Mouse (Mus musculus) G1E (cell line): ENCODE data around the gene Cadm1. TPM values are rescaled to one million over a fixed set of nuclear protein-coding genes. Genes with fewer than 3 reads are reported as not detected.

Source experiments
- ATAC-seq: 2 replicates; pipeline ENCODE4 v1.8.0; 2016; ENCODE audit warnings: mild to moderate bottlenecking; ENCODE audit not compliant: insufficient number of reproducible peaks, poor library complexity, low FRiP score, severe bottlenecking; ENCODE audit errors: extremely low read depth
- DNase-seq: peaks from one replicate; pipeline ENCODE4 v3.0.0; 2012; ENCODE audit warnings: low spot score
- H3K27me3 ChIP-seq: 2 replicates; pipeline ENCODE4 v1.6.1; 2012; ENCODE audit warnings: mild to moderate bottlenecking, low read length, inconsistent platforms; ENCODE audit not compliant: insufficient read depth
- H3K36me3 ChIP-seq: replicated peaks from 2 replicates; pipeline ENCODE3; 2012; ENCODE audit warnings: mild to moderate bottlenecking, inconsistent platforms
- H3K4me1 ChIP-seq: 2 replicates; pipeline ENCODE4 v1.6.1; 2012; ENCODE audit warnings: low read depth, low read length, inconsistent platforms, mixed read lengths; ENCODE audit not compliant: insufficient read depth
- H3K4me3 ChIP-seq: 2 replicates; pipeline ENCODE4 v1.5.1; 2012; ENCODE audit warnings: low read depth, mild to moderate bottlenecking, inconsistent platforms, low read length, moderate library complexity, mixed read lengths
- H3K9me3 ChIP-seq: replicated peaks from 2 replicates; pipeline ENCODE4 v1.6.1; 2012; ENCODE audit warnings: inconsistent platforms
- CTCF ChIP-seq: IDR thresholded peaks from 2 replicates; pipeline ENCODE4 v1.5.1; 2012; ENCODE audit warnings: low read depth, low read length, inconsistent platforms, mixed read lengths
- GATA1 ChIP-seq: IDR thresholded peaks from 2 replicates; pipeline ENCODE4 v1.6.1; 2012; ENCODE audit warnings: borderline replicate concordance, low read length, inconsistent platforms, mixed read lengths
- GATA2 ChIP-seq: IDR thresholded peaks from 2 replicates; pipeline ENCODE4 v1.6.1; 2012; ENCODE audit warnings: low read depth, low read length, inconsistent platforms, borderline replicate concordance
- POLR2AphosphoS5 ChIP-seq: IDR thresholded peaks from 2 replicates; pipeline ENCODE4 v1.6.1; 2012; ENCODE audit warnings: low read depth, low read length, inconsistent platforms; ENCODE audit not compliant: insufficient replicate concordance
- TAL1 ChIP-seq: conservative IDR thresholded peaks from 2 replicates; pipeline ENCODE4 v1.6.1; 2012; ENCODE audit warnings: low read depth, low read length, inconsistent platforms, mixed read lengths
- polyA plus RNA-seq: library from polyadenylated mRNA; stranded (reverse); fragments of >175 nt; gene quantifications from 2 replicates; pipeline ENCODE4 v1.2.3, GENCODE M21; 2012
- total RNA-seq, 2 experiments: library from RNA; stranded (forward) in 1 of 2; stranded (reverse) in 1 of 2; fragments of 200-1000 nt in 1 of 2; fragments of >200 nt in 1 of 2; fragmentation: Nextera tagmentation in 1 of 2; gene quantifications; 2 replicates each; pipeline ENCODE4 v1.2.3; 2014 to 2017

Gene Cadm1
- total and polyA plus RNA-seq, 3 experiments: 0.38 TPM; not detected in 2

DNA sequence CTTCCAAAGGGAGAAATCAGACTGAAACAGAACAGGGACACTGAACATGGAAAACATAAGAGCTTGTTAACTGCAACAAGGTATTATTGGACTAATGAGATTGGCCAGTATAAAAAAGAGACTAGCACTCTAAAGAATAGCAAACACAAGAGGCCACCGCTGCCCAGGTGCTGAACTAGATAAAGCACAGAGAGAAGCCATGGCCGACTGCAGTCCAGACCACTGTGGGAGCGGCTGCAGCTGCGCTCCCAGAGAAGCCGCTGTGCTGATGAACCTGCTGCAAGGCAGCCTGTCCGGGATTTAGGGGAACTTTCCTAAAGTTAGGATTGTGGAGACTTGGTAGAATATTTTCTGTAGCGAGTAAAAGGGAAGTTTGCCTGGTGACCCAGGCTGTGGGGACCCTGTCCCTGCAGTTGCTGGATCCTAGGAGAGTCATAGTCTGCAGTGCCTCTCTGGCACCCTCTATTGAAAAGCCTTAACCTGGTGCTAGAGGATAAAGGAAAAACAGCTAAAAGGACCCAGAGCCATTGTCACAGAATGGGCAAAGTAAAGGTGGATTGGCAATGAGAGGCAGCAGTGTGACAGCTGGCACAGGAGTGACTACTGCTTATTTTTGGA, 57.7 kb downstream of the Cadm1 start:
- TF ChIP-seq GATA2 (no peak), TAL1 (no peak), GATA1 (no peak), CTCF (no peak), POLR2AphosphoS5 (no peak)
- H3K36me3 ChIP-seq: no peaks in the 10 kb centered on the region
- H3K27me3 ChIP-seq: no peaks in the 10 kb centered on the region
- H3K4me3 ChIP-seq: no peak overlapping the region
- H3K9me3 ChIP-seq: peaks cover 7% of the 10 kb centered on the region
- DNase-seq (no peak), ATAC-seq (no peak)
- no peaks in the 10 kb centered on the region for H3K4me1 ChIP-seq

DNA sequence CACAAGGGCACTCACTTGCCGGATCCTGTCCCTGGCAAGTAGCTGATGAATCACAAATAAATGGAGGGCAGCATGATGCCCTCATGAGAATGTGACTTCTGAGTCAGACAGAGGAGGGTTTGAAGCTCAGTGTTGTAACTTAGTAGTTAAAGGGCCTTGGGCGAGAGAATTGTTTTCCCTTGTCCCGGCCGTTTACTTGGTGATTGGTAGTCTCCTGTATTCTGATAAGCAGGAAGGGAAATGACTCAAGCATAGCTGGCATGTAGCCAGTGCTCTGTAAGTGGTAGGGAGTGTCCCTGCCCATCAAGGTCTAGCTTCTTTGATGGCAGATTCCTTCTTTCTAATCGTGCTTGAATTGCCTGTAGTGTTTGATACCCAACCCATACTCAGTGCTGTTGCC, 59.9 kb downstream of the Cadm1 start:
- Histone ChIP-seq H3K4me3 (no peak overlapping the region), H3K36me3 (no peaks in the 10 kb centered on the region), H3K9me3 (peaks cover 9% of the 10 kb centered on the region), H3K27me3 (no peaks in the 10 kb centered on the region), H3K4me1 (no peaks in the 10 kb centered on the region)
- ATAC-seq (no peak), DNase-seq (no peak)
- TF ChIP-seq POLR2AphosphoS5 (no peak), GATA1 (no peak), CTCF (no peak), TAL1 (no peak), GATA2 (no peak)

DNA sequence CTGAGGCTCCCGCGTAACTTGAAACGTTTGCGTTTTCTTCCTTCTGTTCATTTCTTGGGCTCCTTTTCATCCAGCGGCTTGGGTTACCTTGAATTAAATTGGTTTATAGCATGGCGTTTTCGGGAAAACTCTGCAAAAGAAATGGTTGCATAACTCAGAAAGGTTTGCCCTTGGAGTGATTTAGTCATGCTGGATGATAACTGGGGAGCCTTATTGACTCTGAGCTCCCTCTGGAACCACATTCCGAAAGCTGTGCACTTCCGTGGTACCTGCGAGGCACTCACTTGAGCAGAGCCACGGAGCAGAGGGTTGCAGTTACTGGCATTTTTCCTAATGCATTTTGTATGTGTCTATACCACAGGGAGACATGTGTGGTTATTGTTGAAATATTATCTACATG, 71.6 kb downstream of the Cadm1 start:
- Histone ChIP-seq H3K36me3 (no peaks in the 10 kb centered on the region), H3K9me3 (peaks cover 13% of the 10 kb centered on the region), H3K27me3 (no peaks in the 10 kb centered on the region), H3K4me3 (no peak overlapping the region), H3K4me1 (no peaks in the 10 kb centered on the region)
- no peak for TF ChIP-seq GATA2
- no peak for TF ChIP-seq GATA1
- TF ChIP-seq CTCF: no peak
- TF ChIP-seq TAL1: no peak
- TF ChIP-seq POLR2AphosphoS5: no peak
- DNase-seq (no peak), ATAC-seq (no peak)

DNA sequence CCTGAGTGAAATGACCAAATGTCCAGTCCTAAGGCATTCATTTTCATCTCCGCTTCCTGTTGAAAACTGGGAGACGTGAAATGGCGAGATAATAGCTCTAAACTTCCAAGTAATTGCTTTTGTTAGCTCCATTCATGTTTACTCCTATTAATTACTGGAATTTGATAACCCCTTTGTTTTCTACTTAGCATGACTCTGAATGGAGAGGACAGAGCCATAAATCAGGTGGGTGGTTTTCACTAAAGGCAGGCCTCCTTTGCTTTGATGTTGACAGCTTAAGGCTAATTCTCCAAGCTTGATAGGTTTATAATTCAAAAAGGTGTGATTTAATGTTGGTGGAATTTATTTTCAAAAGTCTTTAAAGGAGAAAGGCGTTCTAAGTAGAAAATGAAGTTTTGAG, 74.0 kb downstream of the Cadm1 start:
- ATAC-seq (no peak), DNase-seq (no peak)
- Histone ChIP-seq H3K27me3 (no peaks in the 10 kb centered on the region), H3K36me3 (no peaks in the 10 kb centered on the region), H3K4me3 (no peak overlapping the region), H3K9me3 (peaks cover 6% of the 10 kb centered on the region), H3K4me1 (no peaks in the 10 kb centered on the region)
- TF ChIP-seq TAL1 (no peak), CTCF (no peak), POLR2AphosphoS5 (no peak), GATA1 (no peak), GATA2 (no peak)

DNA sequence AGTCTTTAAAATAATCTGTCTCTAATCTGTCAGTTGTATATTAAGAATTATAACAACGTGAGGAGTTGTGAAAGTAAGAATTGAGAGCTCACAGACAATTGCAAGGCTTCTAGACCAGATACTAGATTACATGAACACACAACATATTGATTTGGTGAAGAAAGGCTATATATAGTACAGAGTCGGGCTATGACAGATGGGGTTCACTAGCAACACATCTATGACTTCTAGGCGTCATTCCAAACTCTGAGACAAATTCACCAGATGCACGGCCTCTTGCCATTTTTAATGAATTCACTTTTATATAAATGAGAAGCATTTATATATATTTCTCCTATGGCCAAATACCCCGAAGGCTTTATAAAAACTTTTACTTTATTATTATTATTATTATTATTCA, 75.7 kb downstream of the Cadm1 start:
- Histone ChIP-seq H3K27me3 (no peaks in the 10 kb centered on the region), H3K36me3 (no peaks in the 10 kb centered on the region), H3K4me3 (no peak overlapping the region), H3K4me1 (no peaks in the 10 kb centered on the region), H3K9me3 (peaks cover 4% of the 10 kb centered on the region)
- DNase-seq (no peak), ATAC-seq (no peak)
- TF ChIP-seq CTCF (no peak), POLR2AphosphoS5 (no peak), GATA2 (no peak), GATA1 (no peak), TAL1 (no peak)

DNA sequence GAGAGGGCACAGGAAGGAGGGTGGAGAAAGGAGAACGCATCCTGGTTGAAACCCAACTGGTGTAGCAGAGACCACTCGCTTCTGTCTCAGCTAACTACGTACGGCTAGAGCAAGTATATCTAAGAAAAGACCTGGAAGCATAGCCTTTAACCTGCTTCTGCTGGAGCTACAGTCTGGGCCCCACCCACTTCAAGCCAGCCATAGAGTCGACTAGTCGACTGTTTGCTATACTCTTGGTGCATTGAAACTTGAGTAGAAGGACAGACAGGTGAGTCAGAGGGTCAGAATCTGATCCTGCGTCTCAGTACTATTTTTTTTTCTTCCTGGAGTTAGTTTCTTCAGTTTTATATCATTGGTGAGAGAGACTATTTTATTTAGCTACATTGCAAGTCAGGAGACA, 78.5 kb downstream of the Cadm1 start:
- Histone ChIP-seq H3K4me3 (no peak overlapping the region), H3K4me1 (no peaks in the 10 kb centered on the region), H3K36me3 (no peaks in the 10 kb centered on the region), H3K9me3 (peaks cover 4% of the 10 kb centered on the region), H3K27me3 (no peaks in the 10 kb centered on the region)
- no peak for TF ChIP-seq CTCF
- TF ChIP-seq GATA1: no peak
- no peak for TF ChIP-seq TAL1
- TF ChIP-seq GATA2: no peak
- TF ChIP-seq POLR2AphosphoS5: no peak
- no peak for ATAC-seq
- no peak for DNase-seq

DNA sequence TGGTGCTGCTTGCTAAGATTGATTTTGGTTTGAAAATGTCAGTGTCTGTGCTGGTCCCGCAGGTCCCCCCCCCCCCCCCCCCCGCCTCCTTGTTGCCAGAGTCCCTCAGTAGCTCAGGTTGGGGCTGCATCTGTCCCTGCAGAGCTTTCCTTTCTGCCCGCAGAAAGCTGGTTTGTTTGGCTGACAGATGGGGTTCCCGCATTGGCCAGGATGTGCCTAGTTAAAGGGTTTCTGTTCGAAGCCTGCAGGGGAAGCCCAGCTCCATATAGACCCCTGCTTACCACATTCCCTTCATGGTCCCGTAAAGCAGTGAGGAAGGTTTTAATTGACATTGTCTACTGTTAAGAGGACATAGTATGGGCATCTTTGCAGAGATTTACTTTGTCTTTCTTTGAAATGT, 78.9 kb downstream of the Cadm1 start:
- ATAC-seq (no peak), DNase-seq (no peak)
- Histone ChIP-seq H3K27me3 (no peaks in the 10 kb centered on the region), H3K4me1 (no peaks in the 10 kb centered on the region), H3K9me3 (peaks cover 4% of the 10 kb centered on the region), H3K4me3 (no peak overlapping the region), H3K36me3 (no peaks in the 10 kb centered on the region)
- TF ChIP-seq GATA2: no peak
- no peak for TF ChIP-seq POLR2AphosphoS5
- no peak for TF ChIP-seq CTCF
- TF ChIP-seq TAL1: no peak
- TF ChIP-seq GATA1: no peak
